Mouse (Mus musculus) myocyte (in vitro differentiated cells): Measurements from ENCODE around the gene Slc2a9.
A peak's percentile ranks its signal among the peaks of the same experiment; 100 is the strongest.

Experiments used
- CEBPB ChIP-seq: IDR thresholded peaks from 2 replicates; pipeline ENCODE4 v1.6.1; 2011; ENCODE audit warnings: mild to moderate bottlenecking, moderate library complexity; ENCODE audit not compliant: poor library complexity, insufficient read depth, severe bottlenecking
- E2F4 ChIP-seq: IDR thresholded peaks from one replicate; pipeline ENCODE4 v1.6.1; 2011; ENCODE audit warnings: mild to moderate bottlenecking, control low read depth, moderate library complexity; ENCODE audit not compliant: insufficient read depth
- MAX ChIP-seq: IDR thresholded peaks from one replicate; pipeline ENCODE4 v1.6.1; 2011; ENCODE audit warnings: low read depth, mild to moderate bottlenecking, control low read depth
- MYOD1 ChIP-seq, 3 experiments: IDR thresholded peaks; one replicate each; pipeline ENCODE4 v1.6.1; 2011; ENCODE audit warnings: control low read depth in 2 of 3, low read depth in 2 of 3, mild to moderate bottlenecking in 2 of 3, moderate library complexity in 1 of 3; ENCODE audit not compliant: insufficient read length in 2 of 3, control insufficient read depth in 1 of 3
- MYOG ChIP-seq, 3 experiments: IDR thresholded peaks; one replicate each; pipeline ENCODE4 v1.6.1; 2011; ENCODE audit warnings: control low read depth in 2 of 3, low read depth in 2 of 3, mild to moderate bottlenecking in 2 of 3; ENCODE audit not compliant: insufficient read length in 2 of 3, control insufficient read depth in 1 of 3, insufficient read depth in 1 of 3
- POLR2A ChIP-seq: IDR thresholded peaks from one replicate; pipeline ENCODE4 v1.6.1; 2011; ENCODE audit warnings: low read depth, mild to moderate bottlenecking, control low read depth, moderate library complexity; ENCODE audit not compliant: insufficient read length
- POLR2AphosphoS2 ChIP-seq: IDR thresholded peaks from one replicate; pipeline ENCODE4 v1.6.1; 2011; ENCODE audit warnings: low read depth, control low read depth; ENCODE audit not compliant: insufficient read length
- REST ChIP-seq: IDR thresholded peaks from one replicate; pipeline ENCODE4 v1.6.1; 2011; ENCODE audit warnings: mild to moderate bottlenecking, control low read depth, moderate library complexity; ENCODE audit not compliant: insufficient read depth, insufficient read length
- SRF ChIP-seq: IDR thresholded peaks from one replicate; pipeline ENCODE4 v1.6.1; 2011; ENCODE audit warnings: low read depth; ENCODE audit not compliant: control insufficient read depth, insufficient read length
- TCF12 ChIP-seq: IDR thresholded peaks from one replicate; pipeline ENCODE4 v1.6.1; 2011; ENCODE audit warnings: mild to moderate bottlenecking, control low read depth; ENCODE audit not compliant: poor library complexity, insufficient read depth, severe bottlenecking
- USF1 ChIP-seq: IDR thresholded peaks from one replicate; pipeline ENCODE4 v1.6.1; 2011; ENCODE audit warnings: low read depth, mild to moderate bottlenecking, control low read depth, moderate library complexity

DNA sequence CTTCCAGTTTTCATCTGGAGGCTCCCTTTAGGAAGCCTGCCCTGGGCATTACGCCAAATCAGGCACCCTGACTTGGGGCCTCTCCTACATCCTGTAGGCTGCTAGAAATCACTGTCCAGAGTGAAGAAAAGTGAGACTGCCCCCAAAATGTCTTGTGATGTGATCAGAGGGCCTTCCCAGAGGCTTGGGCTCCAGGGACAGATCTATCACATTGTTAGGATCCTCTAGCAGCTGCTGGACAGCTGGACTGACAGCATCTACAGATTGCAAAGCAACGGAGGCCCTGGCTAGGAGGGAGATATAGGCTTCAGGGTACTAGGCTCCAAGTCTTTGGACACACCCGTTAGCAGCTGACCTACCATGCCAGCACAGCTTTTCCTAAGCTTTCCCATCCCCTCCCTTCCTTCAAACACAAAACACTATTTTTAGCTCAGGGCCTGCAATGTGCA, 46.5 kb upstream of the Slc2a9 start:
- TF ChIP-seq POLR2A (no peak), CEBPB (no peak), USF1 (no peak), E2F4 (no peak), MYOG (IDR thresholded peaks at IDR 0.05; ENCODE audit: control insufficient read depth in 1 of 3, insufficient read depth in 1 of 3, insufficient read length in 2 of 3, low read depth in 2 of 3) (peak; percentile 29 to 81 (median 30)), SRF (no peak), MAX (no peak), REST (no peak), TCF12 (no peak), MYOD1 (IDR thresholded peaks at IDR 0.05; ENCODE audit: control insufficient read depth in 1 of 3, insufficient read length in 2 of 3, low read depth in 2 of 3) (peak in 2 of 3 experiments; percentile 64 to 77), POLR2AphosphoS2 (no peak)
